In genomic region chrX:136732016-136732415, GRCm38 (mm10) we compare ENCODE assay signal across 34 mouse cellular contexts. TPM values are rescaled to one million over a fixed set of nuclear protein-coding genes. Genes with fewer than 3 reads are reported as not detected.
"Had no signal": no experiment of that assay in that cellular context is flagged by ENCODE, and none has a peak within 500 bp of the region (broad histone marks: within the 10 kb centered on the region; RNA-seq: fewer than 3 reads in every experiment).

No protein-coding gene starts in this region.

- H3K27me3 ChIP-seq: embryonic facial prominence, embryonic 12.5 days; embryonic facial prominence, embryonic 13.5 days; embryonic facial prominence, embryonic 15.5 days; forebrain, embryonic 12.5 days; forebrain, embryonic 13.5 days; forebrain, embryonic 15.5 days had no signal

- H3K27ac ChIP-seq: embryonic facial prominence, embryonic 10.5 days; embryonic facial prominence, embryonic 12.5 days; embryonic facial prominence, embryonic 13.5 days; embryonic facial prominence, embryonic 15.5 days; forebrain, embryonic 10.5 days; forebrain, embryonic 12.5 days; forebrain, embryonic 13.5 days; forebrain, embryonic 15.5 days; gastrocnemius, adult 2 months; heart, adult 2 months had no signal

- H3K9ac ChIP-seq: embryonic facial prominence, embryonic 12.5 days; embryonic facial prominence, embryonic 13.5 days; embryonic facial prominence, embryonic 15.5 days; forebrain, embryonic 12.5 days; forebrain, embryonic 13.5 days; forebrain, embryonic 15.5 days; forebrain, postnatal 0 days had no signal

- H3K4me1 ChIP-seq: embryonic facial prominence, embryonic 10.5 days; embryonic facial prominence, embryonic 12.5 days; embryonic facial prominence, embryonic 13.5 days; embryonic facial prominence, embryonic 15.5 days; forebrain, embryonic 10.5 days; forebrain, embryonic 12.5 days; forebrain, embryonic 13.5 days; forebrain, embryonic 15.5 days had no signal

- H3K4me2 ChIP-seq: embryonic facial prominence, embryonic 12.5 days; embryonic facial prominence, embryonic 13.5 days; embryonic facial prominence, embryonic 15.5 days; forebrain, embryonic 12.5 days; forebrain, embryonic 13.5 days; forebrain, embryonic 15.5 days had no signal

- H3K9me3 ChIP-seq: embryonic facial prominence, embryonic 10.5 days; embryonic facial prominence, embryonic 12.5 days; embryonic facial prominence, embryonic 13.5 days; embryonic facial prominence, embryonic 15.5 days; forebrain, embryonic 10.5 days; forebrain, embryonic 12.5 days; forebrain, embryonic 13.5 days; forebrain, embryonic 15.5 days had no signal

- H3K4me3 ChIP-seq: embryonic facial prominence, embryonic 10.5 days; embryonic facial prominence, embryonic 12.5 days; embryonic facial prominence, embryonic 13.5 days; embryonic facial prominence, embryonic 15.5 days; erythroblast, embryonic 14.5 days; forebrain, embryonic 10.5 days; forebrain, embryonic 12.5 days; forebrain, embryonic 13.5 days; forebrain, embryonic 15.5 days; gastrocnemius, adult 2 months; heart, adult 2 months had no signal

- ATAC-seq: forebrain, embryonic 13.5 days; forebrain, embryonic 14.5 days; forebrain, embryonic 15.5 days; forebrain, embryonic 16.5 days; forebrain, postnatal 0 days had no signal

- DNase-seq: cerebellum, adult 9-10 months; cerebellum, adult 9-11 months; cerebellum, postnatal 10 days; cerebellum, postnatal 14 days; cerebellum, postnatal 25 days; cerebellum, postnatal 36 days; embryo, embryonic 11 days; forebrain, postnatal 0 days; gastrocnemius, adult 2 months; gastrocnemius, postnatal 10 days; gastrocnemius, postnatal 14 days; gastrocnemius, postnatal 25 days; gastrocnemius, postnatal 36 days; heart, adult 11 months; heart, adult 18-20 months; heart, adult 2 months had no signal

RNA-seq across cellular contexts. Expression of gene Tceal1, which starts 24.2 kb away (rescaled TPM):
- polyA plus RNA-seq: erythroblast, embryonic 14.5 days had no signal

RNA-seq across cellular contexts. Expression of gene Glra4, which starts 47.9 kb away (rescaled TPM):
- total RNA-seq: forebrain, postnatal 0 days; gastrocnemius, adult 18-20 months; gastrocnemius, adult 2 months; gastrocnemius, adult 8-10 months; gastrocnemius, postnatal 10 days; gastrocnemius, postnatal 14 days; gastrocnemius, postnatal 25 days; gastrocnemius, postnatal 36 days; gastrocnemius, postnatal 4 days; granulocyte monocyte progenitor cell, adult 5-6 weeks; heart, adult 18-20 months; heart, adult 2 months; heart, adult 8-10 months had no signal
- polyA plus RNA-seq: embryonic facial prominence, embryonic 10.5 days; embryonic facial prominence, embryonic 12.5 days; embryonic facial prominence, embryonic 13.5 days; erythroblast, embryonic 14.5 days; forebrain, embryonic 11.5 days; forebrain, embryonic 12.5 days; forebrain, embryonic 13.5 days; forebrain, embryonic 14.5 days; forebrain, embryonic 15.5 days; forebrain, embryonic 16.5 days; forebrain, postnatal 0 days; gonadal fat pad, adult 2 months; heart, adult 2 months had no signal
